Mouse (Mus musculus) left cerebral cortex, adult 2 months (tissue): Measurements from ENCODE around the gene Trappc2l. TPM values are rescaled to one million over a fixed set of nuclear protein-coding genes. Genes with fewer than 3 reads are reported as not detected.

ENCODE experiments used
- DNase-seq, 2 experiments: peaks; one replicate each; pipeline ENCODE4 v3.0.0; 2021 to 2022; ENCODE audit warnings: low spot score in 2 of 2, mixed read lengths in 1 of 2; ENCODE audit errors: extremely low spot score in 1 of 2
- H3K27ac ChIP-seq: fragments of 200-600 bp; 2 replicates; pipeline ENCODE4 v1.8.1; 2022
- H3K4me3 ChIP-seq: fragments of 200-600 bp; 2 replicates; pipeline ENCODE4 v1.8.1; 2022
- CTCF ChIP-seq: fragments of 200-600 bp; IDR thresholded peaks from 2 replicates; pipeline ENCODE4 v1.8.1; 2022; ENCODE audit warnings: antibody characterized with exemption, mild to moderate bottlenecking, moderate library complexity
- intact Hi-C: fragments of 180-260 bp; cut with DNase I; formaldehyde crosslinking; loops from one replicate; pipeline ENCODE4 v1.15.1; 2025
- long read RNA-seq, 2 experiments: library from polyadenylated mRNA; stranded (forward); transcript quantifications; one replicate each; pipeline ENCODE4 v2.0.0; 2021; ENCODE audit warnings: borderline mapping rate in 2 of 2
- total RNA-seq, 2 experiments: library from RNA; stranded (reverse); gene quantifications; 2 replicates each; pipeline ENCODE4 v1.2.3; 2021

Gene Trappc2l
- 10 to 100 TPM; 69.8 to 80.3 TPM for total RNA-seq
- long read RNA-seq, experiment 1, transcript Trappc2l-201 (5 exons, 1,659 nt) = major isoform, 58 of 68 reads
- long read RNA-seq, experiment 1, partial matches to known transcripts = 6 of 68 reads
- long read RNA-seq, experiment 1, other reads (novel, unspliced or antisense) = 4 of 68 reads
- long read RNA-seq, experiment 2, transcript Trappc2l-201 (5 exons, 1,659 nt) = major isoform, 45 of 49 reads
- long read RNA-seq, experiment 2, partial matches to known transcripts = 1 of 49 reads
- long read RNA-seq, experiment 2, other reads (novel, unspliced or antisense) = 2 of 49 reads

DNA sequence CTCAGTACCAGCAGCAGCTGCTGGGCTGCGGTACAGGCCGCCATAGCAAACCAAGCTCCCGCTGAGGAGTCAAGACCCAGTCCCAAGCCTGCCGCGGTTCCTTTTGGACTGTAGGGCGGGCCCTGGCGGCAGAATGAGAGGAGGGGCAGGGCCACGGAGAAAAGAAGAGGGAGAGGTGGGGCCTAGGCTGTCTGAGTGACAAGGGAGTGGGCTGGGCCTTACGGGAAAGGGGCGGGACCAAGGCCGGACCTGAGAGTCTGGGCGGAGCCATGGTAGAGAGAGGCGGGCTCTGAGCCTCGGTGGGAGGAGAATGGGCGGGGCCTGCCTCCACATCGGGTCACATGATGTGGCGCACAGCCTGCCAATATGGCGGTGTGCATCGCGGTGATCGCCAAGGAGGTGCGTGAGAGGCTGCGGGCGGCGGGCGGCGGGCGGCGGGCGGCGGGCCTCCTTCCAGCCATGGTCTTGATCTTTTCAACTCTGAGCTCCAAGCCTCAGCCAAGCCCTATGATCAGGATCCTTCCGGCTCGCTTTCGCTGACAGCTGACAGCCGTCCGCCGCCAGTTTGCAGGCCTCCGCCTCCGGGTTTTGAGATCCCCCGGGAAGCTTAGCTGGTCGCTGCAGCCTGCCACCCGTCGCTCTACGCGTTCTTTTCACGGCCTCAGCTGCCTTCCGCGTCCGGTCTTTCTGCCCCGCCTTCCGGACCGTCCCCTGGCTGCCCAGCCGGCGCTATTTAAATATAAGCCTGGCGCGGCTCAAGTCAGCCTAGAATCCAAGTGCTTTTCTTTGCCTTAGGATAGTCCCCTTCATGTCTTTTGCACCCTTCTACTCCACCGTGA lies at the start of gene Trappc2l, which contains the start of gene Galns:
Gene Trappc2l, plus strand, starts transcription at position 346 of the 839 bp plus-strand sequence.
Gene Galns, minus strand, starts transcription at position 169 of the 839 bp plus-strand sequence.
- peak; percentile 91 to 92 for DNase-seq
- Histone ChIP-seq H3K4me3 (peak within 1 kb of the TSS; percentile 72), H3K27ac (peak within 1 kb of the TSS; percentile 92)
- peak; percentile 49 for TF ChIP-seq CTCF
- intact Hi-C loops = loop anchor here (2.0 to 5.0 kb wide), 3 partner anchors 35 to 111 kb away; partner anchors contain the start of genes Aprt and Cdt1

- Histone ChIP-seq H3K4me3 (no peak overlapping the region), H3K27ac (no peak overlapping the region)
- intact Hi-C loops = loop anchor here (5.0 kb wide), 1 partner anchor 48 kb away; the partner anchor contains the start of genes Galns and Trappc2l
- TF ChIP-seq CTCF = no peak
- DNase-seq = no peak
These were observed 46.8 kb upstream of the Trappc2l start for GRCm38 (mm10) chr8:122564363-122565352.

GRCm38 (mm10) chr8:122566766-122567165 lies 44.7 kb upstream of the Trappc2l start:
- intact Hi-C loops = loop anchor here (5.0 kb wide), 1 partner anchor 46 kb away; the partner anchor contains the start of genes Galns and Trappc2l
- no peak for DNase-seq
- H3K4me3 ChIP-seq = peak overlapping the region; percentile 69
- H3K27ac ChIP-seq = peak overlapping the region; percentile 93
- TF ChIP-seq CTCF = no peak

DNA sequence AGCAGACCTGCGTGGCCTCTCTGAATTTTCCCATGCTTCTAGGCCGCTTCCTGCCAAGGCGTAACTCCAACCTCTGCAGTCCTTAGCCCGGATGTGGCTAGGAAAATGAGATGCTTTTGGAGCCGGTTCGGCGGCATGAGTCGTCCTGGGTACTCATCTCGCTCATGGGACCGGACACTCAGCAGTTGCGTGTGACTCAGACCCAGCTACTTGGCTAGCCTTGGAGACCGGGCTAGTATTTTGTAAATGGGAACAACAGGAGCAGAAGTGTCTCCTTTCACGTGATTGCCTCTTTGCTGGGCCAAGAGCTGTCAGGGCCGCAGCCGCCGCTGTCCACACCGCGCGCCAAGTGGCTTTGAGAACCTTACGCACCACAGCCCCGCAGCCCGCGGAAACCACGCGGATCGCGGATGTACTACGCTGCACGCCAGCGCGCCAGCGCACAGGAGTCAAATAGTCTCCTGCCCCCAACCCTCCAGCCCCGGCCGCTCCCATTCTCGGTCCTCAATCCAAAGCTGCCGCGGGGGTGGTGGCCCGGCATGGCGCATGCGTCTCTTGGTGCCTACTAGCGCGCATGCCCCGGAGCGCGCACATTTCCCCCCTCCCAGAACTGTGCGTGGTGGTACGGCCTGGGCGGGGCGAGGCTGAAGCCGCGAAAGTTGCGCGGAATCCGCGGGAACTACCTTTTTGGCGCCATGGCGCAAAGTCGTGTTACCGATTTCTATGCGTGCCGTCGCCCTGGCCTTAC lies 43.9 kb upstream of the Trappc2l start, which contains the start of gene Cdt1:
Gene Cdt1, plus strand, starts transcription at position 655 of the 748 bp plus-strand sequence.
- no peak for TF ChIP-seq CTCF
- Histone ChIP-seq H3K4me3 (peak within 1 kb of the TSS; percentile 69), H3K27ac (peak within 1 kb of the TSS; percentile 93)
- intact Hi-C loops = loop anchor here (5.0 kb wide), 1 partner anchor 45 kb away; the partner anchor contains the start of genes Galns and Trappc2l
- peak; percentile 95 for DNase-seq

DNA sequence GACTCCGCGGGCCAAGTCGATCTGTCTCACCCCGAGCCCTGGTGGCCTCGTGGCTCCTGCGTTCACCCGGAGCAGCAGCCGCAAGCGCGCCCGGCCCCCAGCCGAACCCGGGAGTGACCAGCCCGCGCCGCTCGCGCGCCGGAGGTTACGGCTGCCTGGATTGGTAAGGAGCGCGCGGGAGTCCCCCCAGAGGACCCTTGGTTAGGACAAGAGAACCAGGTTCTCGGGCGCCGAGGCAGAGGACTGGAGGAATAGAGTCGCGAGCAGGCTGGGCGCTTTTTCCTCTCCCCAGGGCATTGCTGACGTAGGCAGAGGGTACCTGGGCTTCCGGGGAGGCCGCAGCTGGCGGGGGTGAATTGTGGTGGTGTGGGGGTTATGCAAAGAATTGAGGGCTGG lies 43.3 kb upstream of the Trappc2l start:
- intact Hi-C loops = loop anchor here (5.0 kb wide), 1 partner anchor 44 kb away; the partner anchor contains the start of genes Galns and Trappc2l
- no peak for DNase-seq
- peak overlapping the region; percentile 69 for H3K4me3 ChIP-seq
- H3K27ac ChIP-seq = no peak overlapping the region
- no peak for TF ChIP-seq CTCF

GRCm38 (mm10) chr8:122568881-122569309 lies 42.5 kb upstream of the Trappc2l start:
- H3K27ac ChIP-seq = no peak overlapping the region
- no peak overlapping the region for H3K4me3 ChIP-seq
- intact Hi-C loops = loop anchor here (5.0 kb wide), 1 partner anchor 43 kb away; the partner anchor contains the start of genes Galns and Trappc2l
- TF ChIP-seq CTCF = no peak; the same call in 1 of the 2 replicates
- DNase-seq = no peak

DNA sequence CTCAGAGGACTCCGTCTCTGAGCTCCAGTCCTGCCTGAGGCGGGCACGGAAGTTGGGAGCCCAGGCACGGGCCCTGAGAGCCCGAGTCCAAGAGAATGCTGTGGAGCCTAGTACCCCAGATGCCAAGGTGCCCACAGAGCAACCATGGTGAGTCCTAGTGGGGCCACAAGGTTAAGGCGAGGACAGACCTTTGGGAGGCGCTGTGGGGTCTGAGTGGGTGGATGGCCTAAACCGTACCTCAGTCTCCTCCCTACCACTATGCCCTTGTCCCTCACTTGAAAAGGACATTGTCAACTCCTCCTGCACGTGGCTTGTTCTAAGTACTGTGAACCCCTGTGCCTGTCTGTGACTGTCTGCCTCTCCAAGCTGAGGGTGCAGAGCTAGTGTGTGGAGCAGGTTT lies 42.1 kb upstream of the Trappc2l start:
- intact Hi-C loops = loop anchor here (5.0 kb wide), 1 partner anchor 43 kb away; the partner anchor contains the start of genes Galns and Trappc2l
- no peak overlapping the region for H3K27ac ChIP-seq
- TF ChIP-seq CTCF = no peak
- no peak overlapping the region for H3K4me3 ChIP-seq
- no peak for DNase-seq

DNA sequence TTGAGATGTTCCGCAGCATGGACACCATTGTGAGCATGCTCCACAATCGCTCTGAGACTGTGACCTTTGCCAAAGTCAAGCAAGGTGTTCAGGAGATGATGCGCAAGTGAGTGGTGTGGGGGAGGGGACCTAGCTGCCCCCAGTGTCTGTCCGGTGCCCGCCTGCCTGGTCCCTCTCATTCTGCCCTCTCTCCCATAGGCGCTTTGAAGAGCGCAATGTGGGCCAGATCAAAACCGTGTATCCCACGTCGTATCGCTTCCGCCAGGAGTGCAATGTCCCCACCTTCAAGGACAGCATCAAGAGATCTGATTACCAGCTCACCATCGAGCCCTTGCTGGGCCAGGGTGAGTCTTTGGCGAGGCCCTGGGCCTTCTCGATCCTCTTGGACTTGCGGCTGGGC lies 41.4 kb upstream of the Trappc2l start:
- no peak overlapping the region for H3K27ac ChIP-seq
- no peak for DNase-seq
- intact Hi-C loops = loop anchor here (5.0 kb wide), 1 partner anchor 42 kb away; the partner anchor contains the start of genes Galns and Trappc2l
- no peak for TF ChIP-seq CTCF
- H3K4me3 ChIP-seq = no peak overlapping the region

DNA sequence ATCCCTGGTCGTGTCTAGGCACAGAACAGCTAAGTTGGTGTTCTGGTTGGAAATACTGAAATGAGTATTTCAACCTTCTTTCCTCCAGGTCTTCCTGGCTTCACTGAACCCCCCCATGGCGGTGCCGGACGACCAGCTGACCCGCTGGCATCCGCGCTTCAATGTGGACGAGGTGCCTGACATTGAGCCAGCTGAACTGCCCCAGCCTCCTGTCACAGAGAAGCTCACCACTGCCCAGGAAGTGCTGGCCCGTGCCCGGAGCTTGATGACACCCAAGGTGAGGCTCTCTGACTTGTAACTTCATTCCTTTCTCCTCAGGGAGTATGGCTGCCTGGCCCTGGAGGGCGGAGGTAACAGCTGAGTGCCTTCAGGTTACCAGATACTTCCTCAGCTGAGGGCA lies 40.3 kb upstream of the Trappc2l start:
- no peak for TF ChIP-seq CTCF
- H3K27ac ChIP-seq = no peak overlapping the region
- no peak for DNase-seq
- H3K4me3 ChIP-seq = no peak overlapping the region
- intact Hi-C loops = no loop called here

DNA sequence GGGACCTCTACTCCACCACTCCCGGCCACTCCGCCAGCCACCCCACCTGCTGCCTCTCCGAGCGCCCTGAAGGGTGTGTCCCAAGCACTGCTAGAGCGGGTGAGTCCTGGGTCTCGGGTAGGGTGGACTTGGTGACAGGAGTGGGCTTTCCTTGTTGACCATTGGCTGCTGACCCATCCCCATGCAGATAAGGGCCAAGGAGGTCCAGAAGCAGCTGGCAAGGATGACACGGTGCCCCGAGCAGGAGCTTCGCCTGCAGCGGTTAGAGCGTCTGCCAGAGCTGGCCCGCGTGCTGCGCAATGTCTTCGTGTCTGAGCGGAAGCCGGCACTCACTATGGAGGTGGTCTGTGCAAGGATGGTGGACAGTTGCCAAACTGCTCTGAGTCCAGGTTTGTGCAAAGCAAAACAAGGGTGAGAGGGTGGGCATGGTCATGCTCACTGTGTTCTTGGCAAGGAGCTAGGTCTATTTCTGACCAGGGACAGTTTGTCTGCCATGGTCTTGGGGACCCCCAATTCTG lies 39.6 kb upstream of the Trappc2l start:
- Histone ChIP-seq H3K27ac (no peak overlapping the region), H3K4me3 (no peak overlapping the region)
- no peak for TF ChIP-seq CTCF
- no peak for DNase-seq
- intact Hi-C loops = no loop called here
